Mouse (Mus musculus) lung, adult 2 months (tissue): ENCODE results near the gene Ippk. TPM values are rescaled to one million over a fixed set of nuclear protein-coding genes. Genes with fewer than 3 reads are reported as not detected.

Experiments
- DNase-seq: peaks from one replicate; pipeline ENCODE4 v3.0.0; 2022
- H3K4me1 ChIP-seq: fragments of 200-500 bp; 2 replicates; pipeline ENCODE4 v1.6.1; 2011; ENCODE audit warnings: low read length; ENCODE audit not compliant: control insufficient read depth, insufficient read depth
- H3K4me3 ChIP-seq: fragments of 200-500 bp; replicated peaks from 2 replicates; pipeline ENCODE3; 2011; ENCODE audit warnings: low read depth, mild to moderate bottlenecking, control low read depth, low read length; ENCODE audit errors: extremely low read depth
- CTCF ChIP-seq: fragments of 200-500 bp; IDR thresholded peaks from 2 replicates; pipeline ENCODE4 v1.5.1; 2011; ENCODE audit warnings: mild to moderate bottlenecking, low read length, control low read depth; ENCODE audit not compliant: insufficient read depth
- POLR2A ChIP-seq: fragments of 200-500 bp; IDR thresholded peaks from 2 replicates; pipeline ENCODE4 v1.6.1; 2011; ENCODE audit warnings: low read depth, mild to moderate bottlenecking, control low read depth, low read length, borderline replicate concordance; ENCODE audit errors: extremely low read depth
- WGBS: fragments of 180-500 bp; shearing (Covaris S2); methylation state at CpG from one replicate; pipeline ENCODE4 v1.1.7; 2018; 5-methylcytosine and 5-hydroxymethylcytosine counted together
- polyA plus RNA-seq: library from polyadenylated mRNA; depleted of rRNA; stranded (reverse); fragments of >200 nt; gene quantifications from 2 replicates; pipeline ENCODE4 v1.2.3, GENCODE M21; 2012; rRNA removed

Gene Ippk
- 4.9 and 7.3 TPM in 2 replicates for polyA plus RNA-seq

DNA sequence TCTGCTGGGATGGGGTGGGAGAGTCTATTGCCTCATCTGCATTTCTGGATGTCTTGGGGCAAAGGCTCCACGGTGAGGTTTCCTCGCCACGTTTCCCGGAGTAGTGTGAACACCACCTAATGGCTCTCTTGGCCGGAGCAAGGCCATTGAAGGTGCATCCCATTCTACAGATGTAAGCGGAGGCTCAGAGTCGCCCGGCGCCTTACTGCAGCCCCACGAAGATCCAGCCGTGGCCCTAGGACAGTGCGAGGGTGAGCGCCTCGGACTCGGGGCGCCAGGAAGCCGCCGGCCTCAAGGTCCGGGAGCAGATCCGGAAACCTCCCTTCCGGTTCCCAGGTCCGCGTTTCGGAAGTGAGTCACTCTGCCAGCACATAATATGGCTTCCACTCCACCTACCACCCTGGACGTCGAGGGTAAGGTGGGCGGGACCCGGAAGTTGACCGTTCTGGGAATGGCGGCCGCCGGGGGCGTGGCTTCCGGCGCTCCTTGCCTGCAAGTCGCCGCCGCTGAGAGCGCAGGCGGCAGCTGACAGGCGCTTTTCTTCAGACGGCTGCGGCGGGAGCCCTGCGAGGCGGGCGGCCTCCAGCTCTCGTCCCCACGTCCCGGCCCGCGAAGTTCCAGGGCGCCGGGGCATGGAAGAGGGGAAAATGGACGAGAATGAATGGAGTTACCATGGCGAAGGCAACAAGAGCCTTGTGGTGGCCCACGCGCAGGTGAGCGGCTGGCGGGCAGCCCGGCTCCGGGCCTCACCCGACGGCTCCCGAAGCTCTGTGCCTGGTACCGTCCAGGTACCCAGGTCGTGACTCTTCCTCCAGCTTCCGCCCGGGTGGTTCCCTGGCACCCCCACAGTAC is at the start of gene Ippk:
TSS of gene Ippk (plus strand) at position 496 of the 852 bp plus-strand sequence.
- under 1% methylated on average over 69 of the region's 69 CpGs for WGBS
- Histone ChIP-seq H3K4me3 (peak within 1 kb of the TSS; percentile 90), H3K4me1 (peaks cover 7% of the 10 kb centered on the region; the same call in 1 of the 2 replicates)
- TF ChIP-seq POLR2A (peak; percentile 87), CTCF (no peak)
- peak; percentile 97 for DNase-seq

DNA sequence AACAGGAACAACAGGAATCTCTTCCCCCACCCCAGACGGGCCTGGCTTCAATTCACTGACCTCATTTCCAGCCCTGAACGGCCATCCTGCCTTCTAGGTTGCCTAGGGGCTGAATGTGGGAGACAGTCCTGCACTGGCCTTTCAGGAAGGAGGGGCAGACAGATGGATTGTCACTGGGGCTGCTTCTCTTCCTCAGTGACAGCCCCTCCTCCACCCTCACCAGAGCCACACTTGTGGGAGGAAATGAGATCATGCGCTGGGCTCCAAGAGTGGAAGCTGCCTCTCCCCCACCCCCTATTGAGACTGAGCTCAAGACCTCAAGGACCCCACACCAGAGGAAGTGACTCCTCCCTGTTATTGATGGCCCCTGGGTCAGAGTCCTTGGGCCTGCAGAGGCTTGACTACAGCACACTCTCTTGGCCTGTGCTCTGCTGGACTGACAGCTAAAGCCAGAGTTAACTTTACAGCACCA is 49.6 kb upstream of the Ippk start:
- DNase-seq: peak; percentile 61
- TF ChIP-seq POLR2A: no peak
- no peak for TF ChIP-seq CTCF
- H3K4me3 ChIP-seq: no peak overlapping the region
- H3K4me1 ChIP-seq: peaks cover 35% of the 10 kb centered on the region
- WGBS: 12% methylated on average over 3 of the region's 3 CpGs

DNA sequence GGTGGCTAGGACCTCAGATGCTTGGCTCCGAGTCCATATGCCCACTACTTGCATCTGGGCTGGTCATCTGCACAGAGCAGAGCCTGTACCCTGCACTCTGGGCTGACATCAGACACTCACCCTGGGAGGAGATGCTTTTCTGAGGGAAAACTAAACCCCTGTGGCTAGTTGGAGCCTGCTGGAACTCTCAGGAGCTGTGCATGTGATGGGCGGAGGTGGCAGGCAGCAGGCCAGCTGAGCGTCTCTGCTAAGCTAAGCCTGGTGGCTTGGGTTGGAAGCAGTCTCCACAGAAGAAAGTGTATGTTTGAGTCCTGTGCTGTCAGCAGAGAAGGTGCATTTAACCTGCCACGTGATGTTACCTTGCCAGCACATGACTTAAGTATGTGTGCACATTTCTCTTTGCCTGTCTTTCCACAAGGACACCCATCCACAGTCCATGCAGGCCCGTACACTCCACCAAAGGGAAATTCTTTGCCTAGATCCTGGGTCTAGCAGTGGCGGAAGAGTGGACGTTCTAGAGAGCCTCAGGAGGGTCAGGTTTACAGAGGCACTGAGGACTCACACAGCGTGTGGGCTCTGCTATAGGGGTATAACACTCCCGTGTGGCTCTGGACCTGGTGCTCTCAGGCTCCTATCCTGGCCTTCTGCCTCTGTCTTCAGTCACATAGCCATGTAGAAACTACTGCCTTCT is 48.5 kb upstream of the Ippk start:
- peaks cover 33% of the 10 kb centered on the region for H3K4me1 ChIP-seq

GRCm38 (mm10) chr13:49374304-49374703 is 46.7 kb upstream of the Ippk start:
- TF ChIP-seq POLR2A: no peak
- no peak for TF ChIP-seq CTCF
- 56% methylated on average over 6 of the region's 6 CpGs for WGBS
- no peak overlapping the region for H3K4me3 ChIP-seq

More for the DNA sequence above, 48.5 kb upstream of the Ippk start:
- WGBS: 65% methylated on average over 9 of the region's 9 CpGs
- DNase-seq: no peak
- no peak overlapping the region for H3K4me3 ChIP-seq
- TF ChIP-seq CTCF (no peak), POLR2A (no peak)

DNA sequence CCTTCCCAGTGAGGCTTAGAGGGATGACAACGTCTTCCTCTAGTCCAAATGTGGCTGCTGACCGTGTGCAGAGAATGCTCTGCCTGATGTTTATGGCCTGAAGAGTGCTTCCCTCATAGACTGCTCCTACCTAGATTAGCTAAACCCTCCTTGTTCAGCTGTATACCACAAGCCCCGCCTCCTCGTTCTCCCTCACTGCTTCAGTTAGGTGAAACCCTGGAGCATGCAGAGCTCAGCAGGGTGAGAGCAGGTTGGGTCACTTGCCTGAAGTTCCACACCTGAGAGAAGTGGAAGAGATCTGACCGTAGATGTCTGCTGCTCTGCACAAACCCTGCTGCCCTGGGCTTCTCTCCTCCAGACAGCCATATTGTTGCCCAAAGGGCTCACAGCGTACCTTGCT is 46.3 kb upstream of the Ippk start:
- DNase-seq: no peak
- TF ChIP-seq CTCF: no peak
- TF ChIP-seq POLR2A: no peak
- Histone ChIP-seq H3K4me1 (peaks cover 26% of the 10 kb centered on the region), H3K4me3 (no peak overlapping the region)
- WGBS: 71% methylated on average over 6 of the region's 6 CpGs

More at GRCm38 (mm10) chr13:49374304-49374703, 46.7 kb upstream of the Ippk start:
- DNase-seq: no peak
- H3K4me1 ChIP-seq: peaks cover 26% of the 10 kb centered on the region

DNA sequence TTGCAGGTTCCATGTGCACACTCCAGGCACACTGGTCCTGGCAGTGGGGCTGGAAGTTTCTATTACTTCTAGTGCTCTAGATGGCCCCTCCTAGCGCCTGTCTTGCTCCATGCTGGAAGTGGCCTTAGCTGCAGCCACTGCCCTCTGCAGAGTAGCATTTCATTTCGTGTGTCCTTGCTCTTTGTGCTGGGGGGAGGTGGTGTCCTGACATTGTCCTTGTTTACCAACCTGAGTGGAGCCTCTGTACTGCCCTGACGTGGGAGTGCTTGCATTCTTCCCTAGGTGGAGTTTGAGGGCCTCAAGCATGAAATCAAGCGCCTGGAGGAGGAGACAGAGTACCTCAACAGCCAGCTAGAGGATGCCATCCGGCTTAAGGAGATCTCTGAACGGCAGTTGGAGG is 43.4 kb upstream of the Ippk start:
- no peak overlapping the region for H3K4me3 ChIP-seq
- TF ChIP-seq CTCF (no peak), POLR2A (no peak)
- 69% methylated on average over 6 of the region's 6 CpGs for WGBS
- peaks cover 14% of the 10 kb centered on the region for H3K4me1 ChIP-seq
- no peak for DNase-seq

- WGBS: 92% methylated on average over 20 of the region's 20 CpGs
- TF ChIP-seq POLR2A: no peak
- TF ChIP-seq CTCF: no peak
Measured at GRCm38 (mm10) chr13:49379301-49379700, 41.7 kb upstream of the Ippk start.

GRCm38 (mm10) chr13:49381230-49381629 is 39.8 kb upstream of the Ippk start:
- peak; percentile 90 for DNase-seq
- WGBS: 12% methylated on average over 3 of the region's 3 CpGs

More at GRCm38 (mm10) chr13:49379301-49379700, 41.7 kb upstream of the Ippk start:
- DNase-seq: no peak
- H3K4me1 ChIP-seq: peaks cover 11% of the 10 kb centered on the region
- H3K4me3 ChIP-seq: no peak overlapping the region

GRCm38 (mm10) chr13:49382997-49383396 is 38.1 kb upstream of the Ippk start:
- Histone ChIP-seq H3K4me3 (no peak overlapping the region), H3K4me1 (peaks cover 6% of the 10 kb centered on the region)
- WGBS: 93% methylated on average over 23 of the region's 23 CpGs
- no peak for TF ChIP-seq CTCF
- TF ChIP-seq POLR2A: no peak
- DNase-seq: no peak

More at GRCm38 (mm10) chr13:49381230-49381629, 39.8 kb upstream of the Ippk start:
- TF ChIP-seq CTCF: peak; percentile 98
- no peak for TF ChIP-seq POLR2A
- H3K4me3 ChIP-seq: no peak overlapping the region
- H3K4me1 ChIP-seq: peaks cover 6% of the 10 kb centered on the region
